In the genomic region with DNA sequence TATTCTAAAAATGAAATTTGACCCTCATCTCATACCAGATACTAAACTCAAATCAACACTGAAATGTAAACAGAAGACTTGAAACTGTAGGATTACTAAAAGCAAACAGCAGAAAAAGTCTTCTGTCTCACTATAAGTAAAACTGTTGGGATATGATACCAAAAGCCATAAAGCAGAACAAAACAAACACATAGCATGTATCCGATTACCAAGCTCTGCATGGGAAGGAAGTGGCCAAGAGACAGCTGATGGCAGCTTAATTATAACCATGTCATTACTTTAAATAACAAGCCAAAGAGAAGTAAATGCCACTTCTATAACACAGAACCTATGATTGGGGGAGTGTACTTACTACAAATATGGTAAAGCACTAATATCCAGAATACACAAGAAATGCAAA, we compare ENCODE assay signal across 16 mouse cellular contexts.
"Had no signal": no experiment of that assay in that cellular context is flagged by ENCODE, and none has a peak within 500 bp of the region (broad histone marks: within the 10 kb centered on the region; RNA-seq: fewer than 3 reads in every experiment).

No protein-coding gene starts in this region.

- H3K36me3 ChIP-seq: liver, embryonic 13.5 days; liver, embryonic 15.5 days; midbrain, embryonic 13.5 days; midbrain, embryonic 15.5 days; neural tube, embryonic 12.5 days; stomach, embryonic 15.5 days had no signal

- H3K4me3 ChIP-seq: liver, embryonic 13.5 days; liver, embryonic 15.5 days; megakaryocyte, embryonic 14.5 days; midbrain, embryonic 13.5 days; midbrain, embryonic 15.5 days; neural tube, embryonic 12.5 days; stomach, embryonic 15.5 days had no signal

- H3K4me2 ChIP-seq: liver, embryonic 13.5 days; liver, embryonic 15.5 days; midbrain, embryonic 11.5 days; midbrain, embryonic 13.5 days; midbrain, embryonic 15.5 days; neural tube, embryonic 12.5 days; stomach, embryonic 15.5 days had no signal

- H3K27me3 ChIP-seq: liver, embryonic 13.5 days; liver, embryonic 15.5 days; megakaryocyte, embryonic 14.5 days; midbrain, embryonic 13.5 days; midbrain, embryonic 15.5 days; neural tube, embryonic 12.5 days; stomach, embryonic 15.5 days had no signal

- H3K9ac ChIP-seq: liver, embryonic 13.5 days; liver, embryonic 15.5 days; liver, postnatal 0 days; midbrain, embryonic 13.5 days; midbrain, embryonic 15.5 days; neural tube, embryonic 12.5 days; stomach, embryonic 15.5 days had no signal

- DNase-seq: liver, embryonic 13.5 days; liver, postnatal 0 days; right cerebral cortex, postnatal 14 days; thymus, adult 2 months; thymus, postnatal 25 days; thymus, postnatal 4 days had no signal

- H3K9me3 ChIP-seq: liver, embryonic 13.5 days; liver, embryonic 15.5 days; megakaryocyte, embryonic 14.5 days; midbrain, embryonic 13.5 days; midbrain, embryonic 15.5 days; neural tube, embryonic 12.5 days; stomach, embryonic 15.5 days had no signal

- H3K4me1 ChIP-seq: liver, embryonic 13.5 days; liver, embryonic 15.5 days; megakaryocyte, embryonic 14.5 days; midbrain, embryonic 13.5 days; midbrain, embryonic 15.5 days; neural tube, embryonic 12.5 days; stomach, embryonic 15.5 days had no signal

- ATAC-seq: liver, postnatal 0 days; lung, postnatal 0 days; midbrain, embryonic 13.5 days; midbrain, embryonic 15.5 days had no signal

- H3K27ac ChIP-seq: liver, embryonic 13.5 days; liver, embryonic 15.5 days; macrophage; midbrain, embryonic 13.5 days; midbrain, embryonic 15.5 days; neural tube, embryonic 12.5 days; stomach, embryonic 15.5 days; stomach, postnatal 0 days had no signal
